In the genomic region with DNA sequence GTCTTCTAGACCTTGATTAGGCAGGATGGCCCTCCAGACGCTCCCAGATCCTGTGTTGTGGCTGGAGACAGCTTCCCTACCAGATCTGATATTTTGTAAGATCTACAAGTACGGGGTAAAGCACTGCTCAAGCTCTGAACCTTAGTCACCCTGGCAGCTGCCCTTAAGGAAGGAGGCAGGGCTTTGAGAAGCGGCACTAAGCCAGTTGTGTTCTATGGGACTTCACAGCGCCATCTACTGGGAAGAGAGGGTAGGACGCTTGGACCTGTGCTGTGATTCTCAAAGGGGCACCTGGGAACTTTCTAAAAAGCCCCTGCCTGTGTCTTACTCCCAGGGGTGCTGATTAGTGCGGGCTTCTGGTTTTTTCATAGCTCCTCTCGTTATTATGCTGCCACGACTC, we compare ENCODE assay signal across 8 mouse cellular contexts. TPM values are rescaled to one million over a fixed set of nuclear protein-coding genes. Genes with fewer than 3 reads are reported as not detected.
DNase-seq lines count a peak whose midpoint lies in the region; ATAC-seq lines count a peak whose summit lies in the region.

No protein-coding gene starts in this region.

- no peak overlapping the region for H3K9ac ChIP-seq in forebrain, embryonic 14.5 days (ENCODE audit: low read length)

- no peaks in the 10 kb centered on the region for H3K27me3 ChIP-seq in forebrain, embryonic 14.5 days (replicated peaks; ENCODE audit: control insufficient read depth, insufficient read depth, low read length)

- peaks cover 3% of the 10 kb centered on the region; the same call in 1 of the 2 replicates for H3K4me1 ChIP-seq in forebrain, embryonic 14.5 days (ENCODE audit: control insufficient read depth, insufficient read depth, low read length)

- H3K4me2 ChIP-seq in forebrain, embryonic 14.5 days (ENCODE audit: low read length), result no peak overlapping the region

- DNase-seq in R1 (ENCODE audit: low read depth, low spot score), result peak; percentile 71
- peak; percentile 89 for DNase-seq in forebrain, embryonic 14.5 days (ENCODE audit: low spot score)
- peak; percentile 40 to 81 for DNase-seq in layer of hippocampus, adult 8-10 months (ENCODE audit: low spot score in 2 of 2)
- DNase-seq in lung, postnatal 10 days, result peak; percentile 90
- DNase-seq in right cerebral cortex, postnatal 14 days, result peak; percentile 84

- 0 out of 2 replicates have a peak, but pooled peaks cover 5% of the 10 kb centered on the region for H3K36me3 ChIP-seq in forebrain, embryonic 14.5 days (ENCODE audit: control insufficient read depth, insufficient read depth, low read length)

- no peak overlapping the region for H3K27ac ChIP-seq in forebrain, embryonic 14.5 days (ENCODE audit: low read depth, low read length)

- peak; percentile 50; the same call in 1 of the 2 replicates for ATAC-seq in cerebellum, adult (ENCODE audit: insufficient number of reproducible peaks, low FRiP score, low TSS enrichment)
- peak; percentile 27; the same call in 1 of the 2 replicates for ATAC-seq in forebrain, embryonic 14.5 days
- peak; percentile 71 to 89; a peak in 3 of 4 replicates for ATAC-seq in hematopoietic stem cell, adult 5-6 weeks (replicated peaks in 1 of 2; ENCODE audit: insufficient read depth in 1 of 2, low FRiP score in 2 of 2, low TSS enrichment in 1 of 2, low read depth in 1 of 2, poor library complexity in 2 of 2, severe bottlenecking in 2 of 2)
- ATAC-seq in inflammation-experienced regulatory T-cells, adult 6 months, result no peak

- WGBS in forebrain, embryonic 14.5 days, result 6% methylated on average over 8 of the region's 8 CpGs

- H3K9me3 ChIP-seq in forebrain, embryonic 14.5 days (replicated peaks; ENCODE audit: control insufficient read depth, low read length), result no peaks in the 10 kb centered on the region

- no peak overlapping the region for H3K4me3 ChIP-seq in forebrain, embryonic 14.5 days (ENCODE audit: low read depth, low read length)

RNA-seq across cellular contexts. Expression of a gene that starts 33.3 kb away (rescaled TPM):
- 9.8 and 10.5 TPM in 2 replicates for polyA plus RNA-seq in forebrain, embryonic 14.5 days (2014; fragmentation: Nextera tagmentation; extraction: Ambion mirVana)
- total RNA-seq in hematopoietic stem cell, adult 5-6 weeks (2017), result not detected in 2 replicates
- total RNA-seq in layer of hippocampus, adult 8-10 months (2022), result 1 to 10 TPM; 1.1 to 2.1 (median 1.9) TPM
- not detected for polyA plus RNA-seq in inflammation-experienced regulatory T-cells, adult 6 months (2017; shearing (Covaris generic))
